Mouse (Mus musculus) embryonic fibroblast, embryonic 13.5 days (primary cell): Measurements from ENCODE around the gene Col4a2.

ENCODE experiments used
- CTCF ChIP-seq: IDR thresholded peaks from 2 replicates; pipeline ENCODE4 v1.5.1; 2011; ENCODE audit warnings: mild to moderate bottlenecking, control low read depth, low read length, moderate library complexity, borderline replicate concordance; ENCODE audit not compliant: insufficient read depth
- POLR2A ChIP-seq: IDR thresholded peaks from 2 replicates; pipeline ENCODE4 v1.6.1; 2011; ENCODE audit warnings: low read depth, mild to moderate bottlenecking, control low read depth, low read length, moderate library complexity

DNA sequence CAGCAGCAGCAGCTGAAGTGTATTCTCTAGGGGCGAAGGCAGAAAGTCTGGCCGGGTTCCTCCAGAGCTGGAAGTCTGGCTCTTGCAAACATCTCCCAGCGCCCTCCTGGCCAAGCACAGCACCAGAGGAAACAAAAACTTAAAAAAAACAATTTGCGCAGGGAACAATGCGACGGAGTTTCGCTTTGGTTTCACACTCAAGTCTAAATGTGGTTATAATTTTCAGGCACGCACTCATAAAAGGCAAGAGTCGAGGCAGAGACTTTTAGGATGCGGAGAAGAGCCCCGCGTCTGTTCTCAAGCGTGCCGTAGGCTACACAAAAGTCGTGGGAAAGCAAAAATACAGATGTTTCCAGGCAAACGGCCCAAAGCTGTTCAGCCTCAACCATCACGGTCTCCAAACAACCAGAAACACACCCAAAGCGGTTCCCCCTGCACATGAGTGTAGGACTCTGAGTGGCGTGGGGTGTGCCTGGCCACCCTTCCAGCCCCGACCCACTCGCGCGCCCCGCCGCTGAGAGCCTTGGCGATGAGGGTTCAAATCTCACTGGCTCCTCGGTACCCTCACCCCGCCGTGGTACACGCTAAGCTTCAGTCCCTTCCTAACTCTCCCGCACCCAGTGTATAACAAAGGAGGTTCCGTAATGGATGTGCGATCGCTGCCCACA, 790 bp upstream of the Col4a2 start:
- TF ChIP-seq POLR2A (no peak), CTCF (no peak)
